Mouse (Mus musculus) mouse trophoblast stem cell (cell line): ENCODE measurements around the gene Ctso.

Experiments
- in situ Hi-C, 2 experiments: fragments of 300-500 bp; cut with MseI, MboI; formaldehyde crosslinking; loops; 2 replicates in 1 of 2; 3 replicates in 1 of 2; pipeline ENCODE4 v1.15.1; 2025

Gene Ctso

GRCm38 (mm10) chr3:81951785-81952184 lies 19.4 kb downstream of the Ctso start:
- in situ Hi-C loops = no loop called here

GRCm38 (mm10) chr3:81957484-81957883 lies 25.1 kb downstream of the Ctso start:
- in situ Hi-C loops = no loop called here

GRCm38 (mm10) chr3:81961336-81961735 lies 28.9 kb downstream of the Ctso start:
- in situ Hi-C loops = no loop called here

- in situ Hi-C loops = no loop called here
These were observed 31.4 kb downstream of the Ctso start for GRCm38 (mm10) chr3:81963768-81964167.

- in situ Hi-C loops = no loop called here
These were observed 32.2 kb downstream of the Ctso start for GRCm38 (mm10) chr3:81964596-81964995.

GRCm38 (mm10) chr3:81975607-81976006 lies 43.2 kb downstream of the Ctso start:
- in situ Hi-C loops = no loop called here

- in situ Hi-C loops = no loop called here
These were observed 43.7 kb downstream of the Ctso start, which contains the start of gene Tdo2 for GRCm38 (mm10) chr3:81976102-81976501. TSS of gene Tdo2 (minus strand) at chr3:81976202.

GRCm38 (mm10) chr3:81981576-81981975 lies 49.2 kb downstream of the Ctso start:
- in situ Hi-C loops = no loop called here

- in situ Hi-C loops = no loop called here
These were observed 49.6 kb downstream of the Ctso start, which contains the start of gene Asic5 for GRCm38 (mm10) chr3:81981990-81982389. TSS of gene Asic5 (plus strand) at chr3:81982290.

- in situ Hi-C loops = no loop called here
These were observed 50.9 kb downstream of the Ctso start for GRCm38 (mm10) chr3:81983120-81983895.

- in situ Hi-C loops = no loop called here
These were observed 52.7 kb downstream of the Ctso start for GRCm38 (mm10) chr3:81985100-81985499.

GRCm38 (mm10) chr3:81986103-81986502 lies 53.7 kb downstream of the Ctso start:
- in situ Hi-C loops = no loop called here

GRCm38 (mm10) chr3:81987628-81988027 lies 55.2 kb downstream of the Ctso start:
- in situ Hi-C loops = no loop called here

GRCm38 (mm10) chr3:81989692-81990141 lies 57.3 kb downstream of the Ctso start:
- in situ Hi-C loops = no loop called here

- in situ Hi-C loops = no loop called here
These were observed 58.1 kb downstream of the Ctso start for GRCm38 (mm10) chr3:81990531-81990930.

- in situ Hi-C loops = no loop called here
These were observed 63.0 kb downstream of the Ctso start for GRCm38 (mm10) chr3:81995371-81995770.

GRCm38 (mm10) chr3:81995988-81996387 lies 63.6 kb downstream of the Ctso start:
- in situ Hi-C loops = no loop called here
